Mouse (Mus musculus) E14TG2a.4 (cell line): ENCODE measurements around the gene Cux2.

ENCODE experiments used
- CTCF ChIP-seq: conservative IDR thresholded peaks from 2 replicates; pipeline ENCODE4 v1.5.1; 2014; ENCODE audit warnings: low read length
- NANOG ChIP-seq: IDR thresholded peaks from 2 replicates; pipeline ENCODE4 v1.6.1; 2014; ENCODE audit warnings: borderline replicate concordance, low read length, mixed read lengths
- POU5F1 ChIP-seq: IDR thresholded peaks from 2 replicates; pipeline ENCODE4 v1.6.1; 2014; ENCODE audit warnings: low read length, borderline replicate concordance

GRCm38 (mm10) chr5:121925751-121926542, 124.0 kb downstream of the Cux2 start:
- TF ChIP-seq CTCF (no peak), POU5F1 (no peak), NANOG (no peak)
